Mouse (Mus musculus) ES-E14 (cell line): ENCODE results near the gene Rbfox2.

Experiments used
- MAFK ChIP-seq: IDR thresholded peaks from 2 replicates; pipeline ENCODE4 v1.6.1; 2014; ENCODE audit warnings: mild to moderate bottlenecking, low read depth, low read length, inconsistent platforms; ENCODE audit not compliant: insufficient read depth
- ZNF384 ChIP-seq: IDR thresholded peaks from 2 replicates; pipeline ENCODE4 v1.6.1; 2012; ENCODE audit warnings: low read depth, low read length, inconsistent platforms

DNA sequence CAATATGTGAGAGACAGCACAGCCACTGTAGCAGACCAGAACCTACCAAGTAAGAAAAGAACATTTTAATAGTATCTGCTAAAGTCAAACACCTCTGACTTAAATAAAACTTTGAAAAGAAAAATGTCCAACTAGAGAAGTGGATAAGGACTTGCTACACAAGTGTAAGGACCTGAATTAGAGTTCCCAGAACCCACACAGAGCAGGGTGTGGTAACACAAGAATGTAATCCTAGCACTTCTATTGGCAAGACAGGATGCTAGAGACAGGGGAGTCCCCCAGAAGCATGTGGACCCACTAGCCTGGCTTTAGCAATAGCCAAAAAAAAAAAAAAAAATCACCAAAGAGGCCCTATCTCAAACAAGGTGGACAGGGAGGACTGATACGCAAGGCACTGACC is 26.7 kb downstream of the Rbfox2 start:
- TF ChIP-seq ZNF384 (no peak), MAFK (no peak)
